Mouse (Mus musculus): ENCODE data around the gene Dad1. TPM values are rescaled to one million over a fixed set of nuclear protein-coding genes. Genes with fewer than 3 reads are reported as not detected.
A peak's percentile ranks its signal among the peaks of the same experiment; 100 is the strongest.

The Dad1 gene
- polyA plus RNA-seq, 1 experiment from 2014 or later: 240 TPM

DNA sequence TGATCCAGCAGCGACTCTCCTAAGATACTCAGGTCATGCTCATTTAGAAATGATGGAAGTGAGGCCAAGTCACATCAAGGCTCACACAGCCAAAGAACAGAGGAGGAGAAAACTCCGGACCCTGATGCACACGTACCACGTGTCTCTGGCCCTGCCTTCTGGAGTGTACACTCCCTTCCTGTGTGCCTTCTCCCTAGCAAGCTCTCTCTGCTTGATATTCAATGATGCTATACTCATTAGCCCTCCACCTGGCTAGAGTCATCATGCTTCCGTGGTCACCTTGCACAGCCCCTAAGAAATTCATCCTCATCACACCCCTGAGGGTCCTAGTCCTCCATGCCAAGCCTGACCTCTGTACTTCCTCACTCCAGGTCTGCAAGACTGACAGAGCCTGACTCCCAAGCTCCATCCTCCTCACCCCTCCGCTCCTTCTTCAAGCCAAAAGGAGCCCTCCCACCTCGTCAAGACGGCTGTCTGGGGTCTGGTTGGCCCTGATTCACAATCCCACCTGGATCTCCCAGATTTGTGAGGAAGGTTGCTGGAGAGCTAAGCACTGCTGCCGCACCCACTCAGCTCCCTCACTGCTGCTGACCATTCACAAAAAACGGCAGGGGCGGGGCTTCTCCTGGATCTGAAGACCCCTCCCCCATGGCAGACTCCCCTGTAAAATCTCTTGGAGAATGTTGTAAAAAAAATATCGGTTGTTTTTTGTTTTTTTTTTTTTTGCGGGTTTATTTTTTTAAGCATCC, 30.4 kb downstream of the Dad1 start:
- Histone ChIP-seq H3K4me1 (replicated peaks) (peaks cover 27% of the 10 kb centered on the region), H3K4me2 (no peak overlapping the region), H3K4me3 (replicated peaks) (no peak overlapping the region), H3K27me3 (no peaks in the 10 kb centered on the region), H3K36me3 (no peaks in the 10 kb centered on the region), H3K9ac (replicated peaks) (no peak overlapping the region), H3K9me3 (no peaks in the 10 kb centered on the region), H3K27ac (no peak overlapping the region)
- ATAC-seq (ENCODE audit: insufficient number of reproducible peaks, insufficient read depth, low FRiP score, low TSS enrichment, low read depth): no peak
- 50% methylated on average over 13 of the region's 13 CpGs for WGBS

GRCm38 (mm10) chr14:54222289-54222727, 31.6 kb downstream of the Dad1 start:
- Histone ChIP-seq H3K27me3 (no peaks in the 10 kb centered on the region), H3K27ac (no peak overlapping the region), H3K4me3 (replicated peaks) (no peak overlapping the region), H3K9ac (replicated peaks) (no peak overlapping the region), H3K36me3 (no peaks in the 10 kb centered on the region), H3K4me2 (no peak overlapping the region), H3K9me3 (no peaks in the 10 kb centered on the region), H3K4me1 (replicated peaks) (peaks cover 25% of the 10 kb centered on the region)
- ATAC-seq (ENCODE audit: insufficient number of reproducible peaks, insufficient read depth, low FRiP score, low TSS enrichment, low read depth): no peak
- WGBS: 80% methylated on average over 8 of the region's 8 CpGs

DNA sequence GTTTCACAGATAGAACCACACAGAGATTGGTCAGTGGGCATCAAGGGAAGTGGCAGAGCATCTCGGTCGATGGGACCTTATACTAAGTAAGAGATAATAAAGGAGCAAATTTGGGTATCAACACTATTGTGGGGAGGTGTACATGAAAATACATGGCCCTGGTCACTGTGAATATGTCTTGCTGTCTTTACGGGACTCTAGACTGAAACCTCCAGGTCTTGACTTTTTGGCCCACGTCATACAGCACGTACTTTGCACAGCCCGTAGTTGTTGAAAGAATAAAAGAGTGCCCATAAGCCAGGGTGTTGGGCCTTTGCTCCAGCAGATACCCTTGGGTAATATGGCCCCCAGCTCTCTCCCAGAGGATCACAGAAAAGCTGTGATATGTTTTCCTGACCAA, 32.3 kb downstream of the Dad1 start:
- 92% methylated on average over 6 of the region's 6 CpGs for WGBS
- Histone ChIP-seq H3K27me3 (no peaks in the 10 kb centered on the region), H3K4me3 (replicated peaks) (no peak overlapping the region), H3K4me1 (replicated peaks) (peaks cover 25% of the 10 kb centered on the region), H3K9me3 (no peaks in the 10 kb centered on the region), H3K4me2 (no peak overlapping the region), H3K36me3 (no peaks in the 10 kb centered on the region), H3K9ac (replicated peaks) (no peak overlapping the region), H3K27ac (no peak overlapping the region)
- no peak for ATAC-seq (ENCODE audit: insufficient number of reproducible peaks, insufficient read depth, low FRiP score, low TSS enrichment, low read depth)

DNA sequence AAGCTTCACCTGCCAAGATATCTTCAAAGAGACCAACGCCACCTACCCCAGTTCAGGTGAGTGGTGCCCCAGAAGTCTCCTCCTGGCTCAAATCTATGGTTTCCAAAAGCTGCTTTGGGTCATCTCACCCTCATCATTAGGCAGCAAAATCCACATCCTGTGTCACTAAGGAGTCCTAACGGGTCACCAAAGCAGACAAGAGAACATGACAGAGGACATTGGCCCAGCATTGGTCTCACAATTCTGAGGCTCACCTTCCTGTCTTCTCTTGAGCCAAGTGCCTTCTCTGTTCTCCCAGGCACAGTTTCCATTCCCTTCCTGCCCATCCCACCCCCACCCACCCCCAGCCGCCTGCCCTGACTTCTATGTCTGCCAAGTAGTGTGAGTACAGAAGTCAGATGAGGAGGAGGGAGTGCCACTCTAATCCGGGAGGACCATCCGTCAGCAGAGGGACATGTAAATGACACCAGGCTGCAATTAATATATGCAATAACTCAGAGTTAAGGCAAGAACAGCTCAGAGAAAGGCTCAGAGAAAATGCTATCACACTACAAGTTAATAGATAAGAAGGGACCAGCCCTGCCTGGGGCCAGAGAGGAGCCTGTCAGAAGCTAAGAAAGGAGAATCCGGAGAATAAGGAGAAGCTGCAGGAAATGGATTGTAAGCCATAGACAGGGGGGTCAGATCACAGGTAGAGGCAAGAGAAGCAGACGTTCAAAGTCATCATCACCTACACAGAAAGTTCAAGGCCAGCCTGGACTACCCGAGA, 33.0 kb downstream of the Dad1 start:
- Histone ChIP-seq H3K4me1 (replicated peaks) (peaks cover 25% of the 10 kb centered on the region), H3K27ac (no peak overlapping the region), H3K9ac (replicated peaks) (no peak overlapping the region), H3K9me3 (no peaks in the 10 kb centered on the region), H3K27me3 (no peaks in the 10 kb centered on the region), H3K4me3 (replicated peaks) (no peak overlapping the region), H3K4me2 (no peak overlapping the region), H3K36me3 (no peaks in the 10 kb centered on the region)
- no peak for ATAC-seq (ENCODE audit: insufficient number of reproducible peaks, insufficient read depth, low FRiP score, low TSS enrichment, low read depth)
- 86% methylated on average over 8 of the region's 8 CpGs for WGBS

DNA sequence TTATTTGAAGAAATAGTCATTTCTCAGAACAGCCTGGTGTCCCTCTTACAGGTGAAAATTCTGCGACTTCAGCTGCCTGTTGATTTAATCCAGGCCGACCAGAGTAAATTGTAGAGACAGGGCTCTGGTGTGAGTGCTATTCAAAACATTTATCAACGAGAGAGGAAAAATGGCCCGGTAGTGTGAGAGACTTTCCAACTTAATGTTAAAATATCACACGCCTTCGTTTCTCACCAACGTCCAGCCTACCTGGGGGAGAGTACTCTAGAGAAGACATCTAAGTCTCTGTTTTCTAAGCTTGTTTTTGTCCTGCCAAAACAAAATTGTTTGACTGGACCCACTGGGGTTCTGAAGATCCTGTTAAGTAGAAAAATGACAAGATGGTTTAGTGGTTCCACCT, 34.1 kb downstream of the Dad1 start:
- Histone ChIP-seq H3K4me1 (replicated peaks) (peaks cover 23% of the 10 kb centered on the region), H3K9ac (replicated peaks) (no peak overlapping the region), H3K27ac (no peak overlapping the region), H3K4me2 (no peak overlapping the region), H3K9me3 (no peaks in the 10 kb centered on the region), H3K36me3 (no peaks in the 10 kb centered on the region), H3K27me3 (no peaks in the 10 kb centered on the region), H3K4me3 (replicated peaks) (no peak overlapping the region)
- 70% methylated on average over 7 of the region's 7 CpGs for WGBS
- no peak for ATAC-seq (ENCODE audit: insufficient number of reproducible peaks, insufficient read depth, low FRiP score, low TSS enrichment, low read depth)

DNA sequence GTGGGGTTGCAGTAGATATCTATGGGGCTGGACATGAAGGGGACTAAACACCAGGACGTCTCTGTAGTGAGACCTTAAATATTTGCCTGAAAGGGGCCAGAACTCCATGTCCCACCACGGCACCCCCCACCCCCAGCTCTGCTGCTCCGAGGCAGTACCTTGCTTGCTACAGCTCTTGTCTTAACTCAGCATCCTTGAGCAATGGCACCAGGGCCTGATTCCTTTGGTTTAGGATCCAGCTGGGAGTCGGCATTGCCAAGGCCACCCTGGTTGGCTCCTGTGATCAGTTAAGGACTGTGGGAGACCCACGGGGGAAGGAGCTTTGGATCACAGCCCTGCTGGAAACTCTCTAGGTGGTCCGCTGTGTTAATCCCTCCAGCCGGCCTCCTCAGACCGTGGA, 34.6 kb downstream of the Dad1 start:
- no peak for ATAC-seq (ENCODE audit: insufficient number of reproducible peaks, insufficient read depth, low FRiP score, low TSS enrichment, low read depth)
- Histone ChIP-seq H3K4me3 (replicated peaks) (no peak overlapping the region), H3K27ac (0 out of 2 replicates have a peak overlapping the region, but pooled peaks have one; percentile 19), H3K9ac (replicated peaks) (no peak overlapping the region; the same call in 1 of the 2 replicates), H3K27me3 (no peaks in the 10 kb centered on the region), H3K36me3 (no peaks in the 10 kb centered on the region), H3K4me1 (replicated peaks) (peaks cover 19% of the 10 kb centered on the region), H3K4me2 (peak overlapping the region; percentile 19; the same call in 1 of the 2 replicates), H3K9me3 (no peaks in the 10 kb centered on the region)
- WGBS: 35% methylated on average over 8 of the region's 8 CpGs

DNA sequence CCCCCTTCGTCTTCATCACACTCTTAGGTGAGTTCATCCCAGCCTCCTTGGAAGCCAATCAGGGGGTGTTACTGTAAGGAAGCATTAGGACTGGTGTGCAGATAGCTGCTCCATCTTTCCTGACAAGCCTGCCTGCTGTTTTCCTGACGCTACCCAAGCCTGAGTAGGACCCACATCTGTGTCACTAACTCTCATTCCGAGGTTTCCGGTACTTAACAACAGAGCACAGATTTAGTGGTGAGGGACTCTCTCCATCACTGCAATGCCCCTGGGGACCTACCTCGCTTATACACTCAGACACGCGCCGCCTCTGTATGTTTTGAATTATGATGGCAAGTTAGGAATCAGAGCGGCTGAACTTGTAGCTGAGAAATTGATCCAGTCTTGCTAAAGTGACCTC, 35.2 kb downstream of the Dad1 start:
- H3K9me3 ChIP-seq: no peaks in the 10 kb centered on the region
- H3K4me3 ChIP-seq (replicated peaks): no peak overlapping the region
- peaks cover 19% of the 10 kb centered on the region for H3K4me1 ChIP-seq (replicated peaks)
- H3K27ac ChIP-seq: no peak overlapping the region
- ATAC-seq (ENCODE audit: insufficient number of reproducible peaks, insufficient read depth, low FRiP score, low TSS enrichment, low read depth): no peak
- no peaks in the 10 kb centered on the region for H3K27me3 ChIP-seq
- peak overlapping the region; percentile 19; the same call in 1 of the 2 replicates for H3K4me2 ChIP-seq
- 20% methylated on average over 9 of the region's 9 CpGs for WGBS
- H3K36me3 ChIP-seq: no peaks in the 10 kb centered on the region
- H3K9ac ChIP-seq (replicated peaks): no peak overlapping the region

DNA sequence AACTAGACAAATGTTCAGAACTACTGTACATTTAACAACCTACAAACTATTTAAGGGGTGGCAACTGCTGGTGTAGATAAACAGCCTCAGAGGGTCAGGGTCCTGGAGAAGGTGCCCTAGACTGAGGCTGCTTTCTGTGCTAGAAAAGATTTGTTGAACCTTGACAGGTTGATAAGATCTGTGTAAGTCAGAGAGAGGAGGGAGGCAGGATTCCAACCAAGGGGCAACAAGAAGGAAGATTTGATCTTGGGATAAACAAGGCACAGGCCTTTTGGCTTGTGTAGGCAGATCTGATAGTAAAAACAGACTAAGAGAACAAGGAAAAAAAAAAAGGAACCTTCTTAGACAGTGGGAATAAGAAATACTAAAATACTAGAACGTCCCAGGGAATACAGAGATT, 35.7 kb downstream of the Dad1 start:
- Histone ChIP-seq H3K9me3 (no peaks in the 10 kb centered on the region), H3K4me3 (replicated peaks) (no peak overlapping the region), H3K27ac (no peak overlapping the region), H3K27me3 (no peaks in the 10 kb centered on the region), H3K4me1 (replicated peaks) (peaks cover 14% of the 10 kb centered on the region), H3K4me2 (no peak overlapping the region), H3K36me3 (no peaks in the 10 kb centered on the region), H3K9ac (replicated peaks) (no peak overlapping the region)
- ATAC-seq (ENCODE audit: insufficient number of reproducible peaks, insufficient read depth, low FRiP score, low TSS enrichment, low read depth): no peak
- WGBS: 50% methylated on average over 1 of the region's 1 CpGs

DNA sequence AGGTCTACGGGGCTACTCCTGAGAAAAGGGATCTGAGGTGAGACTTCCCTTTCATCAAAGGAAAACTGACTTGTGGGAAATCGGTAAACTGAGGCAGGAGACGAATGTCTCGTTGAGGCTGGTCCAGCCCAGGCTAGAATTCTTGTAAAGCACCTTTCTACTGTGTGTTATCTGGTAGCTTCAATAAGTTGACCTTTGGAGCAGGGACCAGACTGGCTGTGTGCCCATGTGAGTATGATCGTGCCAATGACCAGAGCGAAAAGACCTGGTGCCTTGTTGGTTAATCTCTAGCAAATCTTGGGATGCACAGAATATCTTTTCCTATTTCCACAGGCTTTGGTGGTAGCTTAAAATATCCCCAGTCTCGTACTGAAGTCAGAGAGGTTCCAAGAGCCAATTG, 37.8 kb downstream of the Dad1 start:
- H3K4me3 ChIP-seq (replicated peaks): no peak overlapping the region
- ATAC-seq (ENCODE audit: insufficient number of reproducible peaks, insufficient read depth, low FRiP score, low TSS enrichment, low read depth): no peak
- H3K4me1 ChIP-seq (replicated peaks): peaks cover 14% of the 10 kb centered on the region
- H3K9ac ChIP-seq (replicated peaks): no peak overlapping the region
- H3K36me3 ChIP-seq: no peaks in the 10 kb centered on the region
- 77% methylated on average over 7 of the region's 7 CpGs for WGBS
- no peaks in the 10 kb centered on the region for H3K9me3 ChIP-seq
- H3K4me2 ChIP-seq: no peak overlapping the region
- no peaks in the 10 kb centered on the region for H3K27me3 ChIP-seq
- no peak overlapping the region for H3K27ac ChIP-seq

GRCm38 (mm10) chr14:54214901-54215300, 39.0 kb downstream of the Dad1 start:
- WGBS: 63% methylated on average over 10 of the region's 10 CpGs
- Histone ChIP-seq H3K27me3 (no peaks in the 10 kb centered on the region), H3K9me3 (no peaks in the 10 kb centered on the region), H3K36me3 (no peaks in the 10 kb centered on the region), H3K9ac (replicated peaks) (no peak overlapping the region), H3K4me3 (replicated peaks) (no peak overlapping the region), H3K4me2 (no peak overlapping the region), H3K4me1 (replicated peaks) (peaks cover 14% of the 10 kb centered on the region), H3K27ac (no peak overlapping the region)
- no peak for ATAC-seq (ENCODE audit: insufficient number of reproducible peaks, insufficient read depth, low FRiP score, low TSS enrichment, low read depth)

DNA sequence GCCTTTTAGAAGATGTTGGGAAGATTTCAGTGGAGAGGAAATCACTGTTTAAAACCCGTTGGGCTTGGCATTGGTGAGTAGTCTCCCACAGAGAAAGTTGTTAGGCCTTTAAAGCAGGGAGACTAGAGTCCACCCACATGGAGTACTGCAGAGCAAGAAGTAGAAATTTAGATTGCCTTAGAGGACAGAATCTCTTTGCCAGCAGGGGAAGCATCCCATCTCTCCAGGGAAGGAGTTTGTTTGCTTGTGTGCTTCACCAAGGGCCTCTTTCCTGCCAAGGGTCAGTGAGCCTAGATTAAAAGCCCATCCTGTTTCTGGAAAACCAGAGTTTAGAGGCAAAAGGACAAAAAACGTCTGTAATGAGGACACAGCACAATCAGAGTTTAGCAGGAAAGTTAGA, 39.4 kb downstream of the Dad1 start:
- no peak overlapping the region for H3K4me2 ChIP-seq
- H3K36me3 ChIP-seq: no peaks in the 10 kb centered on the region
- H3K27me3 ChIP-seq: no peaks in the 10 kb centered on the region
- H3K9me3 ChIP-seq: no peaks in the 10 kb centered on the region
- WGBS: 32% methylated on average over 2 of the region's 2 CpGs
- H3K4me3 ChIP-seq (replicated peaks): no peak overlapping the region
- ATAC-seq (ENCODE audit: insufficient number of reproducible peaks, insufficient read depth, low FRiP score, low TSS enrichment, low read depth): no peak
- no peak overlapping the region for H3K9ac ChIP-seq (replicated peaks)
- H3K4me1 ChIP-seq (replicated peaks): peaks cover 11% of the 10 kb centered on the region
- no peak overlapping the region for H3K27ac ChIP-seq
